Mouse (Mus musculus) kidney, adult 2 months (tissue): ENCODE data around the gene Angptl2. TPM values are rescaled to one million over a fixed set of nuclear protein-coding genes. Genes with fewer than 3 reads are reported as not detected.
A peak's percentile ranks its signal among the peaks of the same experiment; 100 is the strongest.

Experiments used
- DNase-seq: peaks from one replicate; pipeline ENCODE4 v3.0.0; 2021
- H3K27ac ChIP-seq: fragments of 200-500 bp; 2 replicates; pipeline ENCODE4 v1.5.1; 2012; ENCODE audit warnings: low read depth, low read length, control low read depth, inconsistent platforms; ENCODE audit not compliant: insufficient read depth
- H3K27me3 ChIP-seq: fragments of 200-500 bp; replicated peaks from 2 replicates; pipeline ENCODE4 v1.6.1; 2012; ENCODE audit warnings: mild to moderate bottlenecking, moderate library complexity, low read length, inconsistent platforms; ENCODE audit not compliant: control insufficient read depth, insufficient read depth
- H3K36me3 ChIP-seq: fragments of 200-500 bp; 2 replicates; pipeline ENCODE4 v1.6.1; 2012; ENCODE audit warnings: mild to moderate bottlenecking, moderate library complexity, low read length, inconsistent platforms; ENCODE audit not compliant: control insufficient read depth, insufficient read depth
- H3K4me1 ChIP-seq: fragments of 200-500 bp; 2 replicates; pipeline ENCODE4 v1.6.1; 2011; ENCODE audit warnings: low read length; ENCODE audit not compliant: control insufficient read depth, insufficient read depth
- H3K4me3 ChIP-seq: fragments of 200-500 bp; 2 replicates; pipeline ENCODE4 v1.5.1; 2011; ENCODE audit warnings: mild to moderate bottlenecking, low read depth, low read length, control low read depth; ENCODE audit not compliant: insufficient read depth
- CTCF ChIP-seq: fragments of 200-500 bp; conservative IDR thresholded peaks from 2 replicates; pipeline ENCODE4 v1.5.1; 2011; ENCODE audit warnings: low read depth, mild to moderate bottlenecking, control low read depth, low read length, moderate library complexity, mixed read lengths; ENCODE audit not compliant: insufficient read depth, insufficient read length
- POLR2A ChIP-seq: fragments of 200-500 bp; IDR thresholded peaks from one replicate; pipeline ENCODE4 v1.6.1; 2011; ENCODE audit warnings: low read depth, low read length, control low read depth
- WGBS: fragments of 180-500 bp; shearing (Covaris S2); methylation state at CpG from one replicate; pipeline ENCODE4 v1.1.7; 2018; 5-methylcytosine and 5-hydroxymethylcytosine counted together
- polyA plus RNA-seq: library from polyadenylated mRNA; depleted of rRNA; stranded (reverse); fragments of >200 nt; gene quantifications from 2 replicates; pipeline ENCODE4 v1.2.3, GENCODE M21; 2012

The Angptl2 gene
- polyA plus RNA-seq, 1 experiment: 93.0 TPM

DNA sequence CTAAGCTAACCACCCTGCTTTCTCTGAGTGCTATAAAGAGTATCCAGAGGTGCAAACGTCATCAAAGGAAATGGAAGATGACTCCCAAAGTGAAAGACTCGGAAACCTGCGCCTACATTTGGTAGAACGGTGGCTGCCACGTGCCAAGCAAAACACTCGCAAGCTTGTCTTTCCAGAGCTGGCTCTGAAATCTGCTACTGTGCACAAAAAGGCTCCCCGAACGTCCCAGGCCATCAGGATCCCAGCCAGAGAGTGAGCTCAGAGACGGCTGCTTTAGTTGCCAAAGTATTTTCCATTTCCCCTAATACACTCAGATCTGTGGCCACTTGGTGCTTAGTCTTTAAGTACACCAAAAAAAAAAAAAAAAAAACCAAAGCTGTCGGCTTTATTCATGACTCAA lies 31.2 kb upstream of the Angptl2 start:
- Histone ChIP-seq H3K36me3 (no peaks in the 10 kb centered on the region), H3K4me1 (peaks cover 30% of the 10 kb centered on the region), H3K4me3 (no peak overlapping the region), H3K27ac (no peak overlapping the region), H3K27me3 (no peaks in the 10 kb centered on the region)
- 71% methylated on average over 10 of the region's 10 CpGs for WGBS
- DNase-seq: peak; percentile 38
- no peak for TF ChIP-seq POLR2A

DNA sequence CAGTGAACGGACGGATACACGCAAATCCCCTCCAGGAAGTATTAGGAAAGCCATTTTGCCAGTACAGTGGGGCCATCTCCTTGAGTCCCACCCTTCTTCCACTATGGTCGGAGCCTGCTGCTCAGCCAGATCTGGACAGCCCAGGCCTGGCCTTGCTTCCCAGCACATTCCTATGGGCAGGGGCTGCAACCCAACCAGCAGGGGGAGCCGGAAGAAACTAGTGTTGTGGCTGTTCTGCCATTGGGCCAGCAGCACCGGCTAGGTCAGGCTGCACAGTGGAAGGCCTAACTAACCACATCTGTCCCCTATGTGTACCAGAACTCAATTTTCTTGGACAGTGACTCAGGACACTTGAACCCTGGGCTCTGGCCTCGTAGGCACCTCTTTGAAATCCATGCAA lies 30.6 kb upstream of the Angptl2 start:
- no peak overlapping the region for H3K27ac ChIP-seq
- peak; percentile 64 for DNase-seq
- no peak overlapping the region for H3K4me3 ChIP-seq
- H3K27me3 ChIP-seq: no peaks in the 10 kb centered on the region
- no peaks in the 10 kb centered on the region for H3K36me3 ChIP-seq
- TF ChIP-seq CTCF (peak; percentile 62), POLR2A (no peak)
- H3K4me1 ChIP-seq: peaks cover 26% of the 10 kb centered on the region
- WGBS: 81% methylated on average over 7 of the region's 7 CpGs

DNA sequence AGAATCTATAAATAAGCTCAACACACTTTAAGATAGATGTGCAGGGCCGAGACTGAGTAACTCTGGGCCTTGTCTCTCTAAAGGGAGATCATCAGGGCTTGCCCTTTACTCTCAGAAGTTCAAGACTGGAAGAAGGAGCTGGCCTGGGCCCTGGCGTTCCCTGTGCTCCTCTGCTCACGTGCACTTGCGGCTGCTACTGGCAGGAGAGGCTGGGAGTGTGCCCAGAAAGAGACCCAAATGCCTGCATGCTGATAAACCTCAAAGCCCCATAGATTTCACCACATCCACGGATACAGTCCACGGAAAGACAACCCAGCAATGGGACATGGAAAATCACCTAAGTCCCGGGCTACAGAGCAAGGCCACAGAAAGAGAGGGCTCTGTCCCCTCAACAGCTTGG lies 29.4 kb upstream of the Angptl2 start:
- no peak for TF ChIP-seq POLR2A
- no peak for TF ChIP-seq CTCF
- Histone ChIP-seq H3K4me1 (peaks cover 21% of the 10 kb centered on the region), H3K36me3 (no peaks in the 10 kb centered on the region), H3K27me3 (no peaks in the 10 kb centered on the region), H3K27ac (no peak overlapping the region), H3K4me3 (no peak overlapping the region)
- WGBS: 75% methylated on average over 7 of the region's 7 CpGs
- DNase-seq: peak; percentile 54

DNA sequence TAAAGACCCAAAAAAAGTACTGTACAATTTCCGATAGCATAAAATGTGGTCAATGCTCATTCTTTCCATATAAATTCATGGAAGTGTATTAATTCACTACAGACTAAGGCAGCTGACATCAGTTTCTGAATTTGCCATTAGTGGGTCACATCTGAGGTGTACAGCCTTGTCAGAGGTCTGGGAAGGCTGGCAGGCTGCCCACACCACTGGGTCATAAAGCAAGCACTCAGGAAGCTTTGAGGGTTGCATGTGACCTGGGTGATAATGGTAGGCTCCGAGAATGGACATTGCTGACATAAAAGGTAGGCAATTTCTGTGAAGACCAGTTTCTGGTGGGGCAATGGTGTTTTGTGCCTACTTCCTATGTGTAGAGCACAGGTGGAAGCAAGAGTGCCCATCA lies 28.0 kb upstream of the Angptl2 start:
- no peaks in the 10 kb centered on the region for H3K27me3 ChIP-seq
- H3K4me1 ChIP-seq: peaks cover 21% of the 10 kb centered on the region
- WGBS: 52% methylated on average over 2 of the region's 2 CpGs
- DNase-seq: peak; percentile 52
- H3K4me3 ChIP-seq: no peak overlapping the region
- H3K36me3 ChIP-seq: no peaks in the 10 kb centered on the region
- TF ChIP-seq CTCF (no peak), POLR2A (no peak)
- no peak overlapping the region; the same call in 1 of the 2 replicates for H3K27ac ChIP-seq

DNA sequence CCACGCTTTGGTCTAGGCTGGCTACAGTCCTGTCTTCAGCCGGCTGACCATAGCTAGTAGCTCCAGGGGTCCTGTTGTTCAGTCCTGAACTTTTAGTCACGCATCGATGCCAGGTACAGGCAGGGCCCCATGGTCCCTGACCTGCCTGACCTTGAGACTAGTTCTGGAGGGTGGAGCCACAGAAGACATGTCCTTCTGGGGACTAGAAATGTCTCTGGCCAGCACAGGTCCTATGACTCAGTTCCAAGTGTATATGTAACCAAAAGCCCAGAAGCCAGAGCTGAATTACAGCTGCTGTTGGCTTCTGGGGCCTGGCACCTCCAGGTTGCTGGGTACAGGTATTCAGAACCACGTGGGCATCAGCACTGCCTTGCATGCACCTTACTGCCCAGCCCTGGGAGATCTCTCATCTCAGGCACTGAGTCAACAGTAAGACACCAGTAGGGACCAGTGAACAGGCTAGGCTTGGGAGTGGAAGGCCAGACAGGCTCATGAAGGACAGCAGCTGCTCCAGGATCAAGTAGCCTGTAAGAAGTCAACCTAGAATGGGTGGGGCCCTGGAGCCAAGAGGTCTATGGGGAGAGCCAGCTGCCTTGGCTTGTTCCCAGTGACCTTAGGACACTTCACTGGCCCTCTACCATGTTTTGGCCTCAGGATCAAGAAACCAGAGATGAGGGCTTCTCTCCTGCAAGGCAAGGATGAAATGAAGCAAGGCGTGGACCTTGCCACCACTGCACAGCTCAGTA lies 26.8 kb upstream of the Angptl2 start:
- Histone ChIP-seq H3K4me3 (no peak overlapping the region), H3K4me1 (peaks cover 21% of the 10 kb centered on the region), H3K36me3 (no peaks in the 10 kb centered on the region), H3K27ac (peak overlapping the region; percentile 54), H3K27me3 (no peaks in the 10 kb centered on the region)
- peak; percentile 77 for DNase-seq
- 41% methylated on average over 6 of the region's 6 CpGs for WGBS
- no peak for TF ChIP-seq CTCF
- TF ChIP-seq POLR2A: no peak

DNA sequence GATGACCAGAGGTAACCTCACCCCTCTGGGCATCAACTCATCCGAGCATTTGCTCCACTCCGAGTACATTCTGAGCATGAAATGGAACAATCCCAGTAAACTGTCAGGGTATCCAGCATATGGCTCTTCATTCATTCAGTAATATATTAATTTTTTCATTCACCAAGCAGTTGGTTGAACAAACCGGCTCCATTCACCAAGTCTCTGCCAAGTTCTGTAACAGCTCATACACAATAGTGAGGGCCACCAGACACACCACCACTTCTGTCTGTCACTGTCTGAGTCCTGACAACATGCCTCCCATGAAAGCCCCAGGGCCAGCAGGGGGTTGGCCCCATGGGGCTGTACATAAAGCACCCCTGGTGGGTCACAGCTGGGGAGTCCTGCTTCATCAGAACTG lies 25.9 kb upstream of the Angptl2 start:
- Histone ChIP-seq H3K4me1 (peaks cover 21% of the 10 kb centered on the region), H3K36me3 (no peaks in the 10 kb centered on the region), H3K4me3 (no peak overlapping the region), H3K27ac (no peak overlapping the region), H3K27me3 (no peaks in the 10 kb centered on the region)
- TF ChIP-seq POLR2A: no peak
- TF ChIP-seq CTCF: no peak
- WGBS: 78% methylated on average over 3 of the region's 3 CpGs
- DNase-seq: no peak

DNA sequence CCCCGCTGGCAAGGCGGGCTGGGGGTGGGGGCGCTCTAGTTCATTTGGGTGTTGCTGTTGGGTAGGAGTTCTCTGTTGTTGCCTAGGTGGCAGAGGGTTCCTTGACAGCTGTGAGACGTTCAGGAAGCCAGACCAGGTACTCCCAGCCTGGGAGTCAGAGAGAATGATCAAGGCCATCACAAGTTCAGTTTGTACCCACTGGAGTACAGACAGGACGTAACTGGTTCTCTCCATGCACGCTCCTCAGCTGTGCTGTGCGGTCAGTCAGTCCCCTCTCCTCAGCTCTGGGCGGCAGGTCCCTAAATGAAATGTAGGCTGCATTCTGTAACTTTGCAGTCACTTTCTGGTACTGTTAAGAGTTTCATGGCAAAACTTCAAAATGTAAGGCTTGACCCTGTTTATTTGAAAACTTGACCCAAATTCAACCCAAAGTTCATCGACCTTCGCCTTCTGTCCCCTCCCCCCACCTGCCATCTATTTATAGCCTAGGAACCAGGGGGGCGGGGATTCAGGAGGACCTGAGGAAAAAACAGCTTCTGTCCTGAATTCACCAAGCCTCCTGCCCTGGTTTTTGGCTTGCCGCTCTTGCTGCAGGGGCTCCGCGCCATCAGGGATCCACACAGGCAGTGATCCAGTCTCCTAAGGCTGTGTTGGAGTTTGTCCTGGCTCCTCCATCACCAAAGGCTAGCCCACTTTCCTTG lies 15.4 kb upstream of the Angptl2 start:
- H3K27me3 ChIP-seq: no peaks in the 10 kb centered on the region
- TF ChIP-seq POLR2A (no peak), CTCF (no peak)
- no peak overlapping the region; the same call in 1 of the 2 replicates for H3K27ac ChIP-seq
- H3K4me3 ChIP-seq: no peak overlapping the region
- 52% methylated on average over 14 of the region's 14 CpGs for WGBS
- DNase-seq: peak; percentile 86
- H3K36me3 ChIP-seq: no peaks in the 10 kb centered on the region
- peaks cover 22% of the 10 kb centered on the region for H3K4me1 ChIP-seq
